8 mouse cellular contexts compared by ENCODE assay signal in the genomic region with DNA sequence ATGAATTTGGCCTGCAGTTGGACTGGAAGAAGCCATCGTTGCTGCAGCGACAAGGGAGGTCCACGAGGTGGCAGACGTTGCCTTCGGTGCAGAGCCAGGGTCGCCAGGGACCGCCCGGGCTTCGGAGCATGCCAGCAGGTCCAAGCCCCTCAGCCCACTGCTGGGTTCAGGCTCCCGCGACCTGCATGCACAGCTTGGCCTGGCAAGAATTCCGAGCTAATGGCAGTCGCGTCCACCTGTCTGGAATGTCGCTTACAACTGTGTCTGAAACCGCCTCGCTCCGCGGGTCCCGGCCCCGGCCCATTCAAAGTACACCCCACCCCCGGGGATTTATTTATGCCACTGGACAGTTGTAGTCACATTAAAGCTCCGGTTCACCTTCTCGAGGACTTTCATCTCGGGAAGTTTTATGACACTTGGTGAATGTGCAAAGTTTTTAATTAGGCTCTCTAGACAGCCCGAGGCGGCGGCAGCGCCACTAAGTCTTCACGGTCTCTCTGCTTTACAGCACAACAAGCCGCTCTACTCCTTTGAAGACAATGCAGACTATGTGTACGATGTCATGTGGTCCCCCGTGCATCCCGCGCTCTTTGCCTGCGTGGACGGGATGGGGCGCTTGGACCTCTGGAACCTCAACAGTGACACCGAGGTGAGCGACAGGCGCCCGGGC.
DNase-seq lines count a peak whose midpoint lies in the region; ATAC-seq and TF ChIP-seq lines count a peak whose summit lies in the region.

No protein-coding gene starts in this region.

- peaks cover 16% of the 10 kb centered on the region for H3K4me1 ChIP-seq in heart, embryonic 13.5 days
- H3K4me1 ChIP-seq in kidney, embryonic 16.5 days (ENCODE audit: insufficient read depth, low read length): peaks cover 3% of the 10 kb centered on the region; the same call in 1 of the 2 replicates
- H3K4me1 ChIP-seq in midbrain, embryonic 16.5 days (ENCODE audit: control insufficient read depth, insufficient read depth, low read length): peaks cover 7% of the 10 kb centered on the region
- no peaks in the 10 kb centered on the region for H3K4me1 ChIP-seq in stomach, embryonic 15.5 days

- H3K9ac ChIP-seq in heart, embryonic 13.5 days: peak overlapping the region; percentile 81
- H3K9ac ChIP-seq in kidney, embryonic 16.5 days (replicated peaks; ENCODE audit: low read length): peak overlapping the region; percentile 62
- H3K9ac ChIP-seq in midbrain, embryonic 16.5 days (ENCODE audit: low read depth, low read length): peak overlapping the region; percentile 62
- no peak overlapping the region for H3K9ac ChIP-seq in stomach, embryonic 15.5 days

- H3K79me3 ChIP-seq in C2C12 (ENCODE audit: low read depth): no peaks in the 10 kb centered on the region

- TF ChIP-seq CTCF in C2C12 (IDR thresholded peaks at IDR 0.05; ENCODE audit: control insufficient read depth, insufficient read depth, insufficient read length): peak; percentile 58

- H3K79me2 ChIP-seq in C2C12 (ENCODE audit: control insufficient read depth, insufficient read depth): no peaks in the 10 kb centered on the region

- DNase-seq in brain, adult 2 months (ENCODE audit: low read depth, low spot score): peak; percentile 88
- DNase-seq in fibroblast of lung, adult 2 months (ENCODE audit: low read depth): peak; percentile 34
- DNase-seq in liver: peak; percentile 66

- H3K4me2 ChIP-seq in heart, embryonic 13.5 days: peak overlapping the region; percentile 94
- H3K4me2 ChIP-seq in kidney, embryonic 16.5 days (replicated peaks; ENCODE audit: low read depth, low read length): peak overlapping the region; percentile 95
- H3K4me2 ChIP-seq in midbrain, embryonic 16.5 days (ENCODE audit: low read length): peak overlapping the region; percentile 99
- peak overlapping the region; percentile 94 for H3K4me2 ChIP-seq in stomach, embryonic 15.5 days

- peaks cover 4% of the 10 kb centered on the region for H3K27me3 ChIP-seq in C2C12 (ENCODE audit: control insufficient read depth, insufficient read depth, insufficient read length)
- no peaks in the 10 kb centered on the region; the same call in 1 of the 2 replicates for H3K27me3 ChIP-seq in heart, embryonic 13.5 days (replicated peaks)
- no peaks in the 10 kb centered on the region for H3K27me3 ChIP-seq in kidney, embryonic 16.5 days (ENCODE audit: insufficient read depth, low read length)
- no peaks in the 10 kb centered on the region; the same call in 1 of the 2 replicates for H3K27me3 ChIP-seq in midbrain, embryonic 16.5 days (ENCODE audit: control insufficient read depth, insufficient read depth, low read depth, low read length)
- no peaks in the 10 kb centered on the region for H3K27me3 ChIP-seq in stomach, embryonic 15.5 days (replicated peaks)

- ATAC-seq in heart, embryonic 13.5 days (ENCODE audit: extremely low read depth, insufficient number of reproducible peaks, low FRiP score, low TSS enrichment): peak; percentile 51; the same call in 1 of the 2 replicates
- ATAC-seq in kidney, embryonic 16.5 days (ENCODE audit: low FRiP score, low TSS enrichment): peak; percentile 98
- peak; percentile 98 for ATAC-seq in midbrain, embryonic 16.5 days
- peak; percentile 78 for ATAC-seq in stomach, embryonic 15.5 days (ENCODE audit: insufficient read depth, low FRiP score, low read depth)

- H3K9me3 ChIP-seq in heart, embryonic 13.5 days: no peaks in the 10 kb centered on the region
- no peaks in the 10 kb centered on the region for H3K9me3 ChIP-seq in kidney, embryonic 16.5 days (ENCODE audit: low read length)
- no peaks in the 10 kb centered on the region for H3K9me3 ChIP-seq in midbrain, embryonic 16.5 days (replicated peaks; ENCODE audit: control insufficient read depth, low read length, poor library complexity, severe bottlenecking)
- no peaks in the 10 kb centered on the region for H3K9me3 ChIP-seq in stomach, embryonic 15.5 days

- H3K4me3 ChIP-seq in C2C12 (ENCODE audit: insufficient read depth, poor library complexity, severe bottlenecking): no peak overlapping the region
- peak overlapping the region; percentile 65 for H3K4me3 ChIP-seq in heart, embryonic 13.5 days
- peak overlapping the region; percentile 60 for H3K4me3 ChIP-seq in kidney, embryonic 16.5 days (ENCODE audit: low read length)
- H3K4me3 ChIP-seq in midbrain, embryonic 16.5 days (ENCODE audit: low read depth, low read length): peak overlapping the region; percentile 61
- H3K4me3 ChIP-seq in stomach, embryonic 15.5 days (replicated peaks): peak overlapping the region; percentile 57

- no peak overlapping the region for H3K27ac ChIP-seq in heart, embryonic 13.5 days (replicated peaks)
- H3K27ac ChIP-seq in kidney, embryonic 16.5 days (ENCODE audit: low read length): no peak overlapping the region
- H3K27ac ChIP-seq in midbrain, embryonic 16.5 days (ENCODE audit: low read length): 0 out of 2 replicates have a peak overlapping the region, but pooled peaks have one; percentile 7
- H3K27ac ChIP-seq in stomach, embryonic 15.5 days: no peak overlapping the region

- WGBS in heart, embryonic 13.5 days: 3% methylated on average over 42 of the region's 42 CpGs
- WGBS in kidney, embryonic 16.5 days: 2% methylated on average over 42 of the region's 42 CpGs
- 2% methylated on average over 42 of the region's 42 CpGs for WGBS in midbrain, embryonic 16.5 days
- WGBS in stomach, embryonic 15.5 days: 6% methylated on average over 42 of the region's 42 CpGs

- no peaks in the 10 kb centered on the region for H3K36me3 ChIP-seq in C2C12 (ENCODE audit: control insufficient read depth, insufficient read depth)
- H3K36me3 ChIP-seq in heart, embryonic 13.5 days: no peaks in the 10 kb centered on the region
- H3K36me3 ChIP-seq in kidney, embryonic 16.5 days (ENCODE audit: insufficient read depth, low read length): no peaks in the 10 kb centered on the region
- H3K36me3 ChIP-seq in midbrain, embryonic 16.5 days (ENCODE audit: control insufficient read depth, insufficient read depth, low read length): no peaks in the 10 kb centered on the region
- H3K36me3 ChIP-seq in stomach, embryonic 15.5 days: no peaks in the 10 kb centered on the region

- H3ac ChIP-seq in C2C12 (ENCODE audit: control insufficient read depth, insufficient read length, low read depth): no peak overlapping the region

TF ChIP-seq in C2C12, 6 proteins besides CTCF, POLR2A, EP300 and RAD21:
- TF ChIP-seq CEBPB (IDR thresholded peaks at IDR 0.05; ENCODE audit: low read depth) (no peak), USF1 (IDR thresholded peaks at IDR 0.05; ENCODE audit: low read depth) (no peak), MYOD1 (IDR thresholded peaks at IDR 0.05; ENCODE audit: control insufficient read depth, insufficient read length, low read depth) (no peak), MYOG (IDR thresholded peaks at IDR 0.05; ENCODE audit: control insufficient read depth, extremely low read depth, insufficient read length) (no peak), MAX (IDR thresholded peaks at IDR 0.05) (no peak)

Comparison
In these comparisons a context has a peak if more than half of its experiments do, and no peak if none do; other contexts are left out.
1. DNase-seq: peak in every context shown above with its lines; median percentile 88 in brain, adult 2 months; 66 in liver; 34 in fibroblast of lung, adult 2 months.